Mouse (Mus musculus) myocyte (in vitro differentiated cells): ENCODE data around the gene Zfp512b.

Experiments
- CEBPB ChIP-seq: IDR thresholded peaks from 2 replicates; pipeline ENCODE4 v1.6.1; 2011; ENCODE audit warnings: mild to moderate bottlenecking, moderate library complexity; ENCODE audit not compliant: poor library complexity, insufficient read depth, severe bottlenecking
- E2F4 ChIP-seq: IDR thresholded peaks from one replicate; pipeline ENCODE4 v1.6.1; 2011; ENCODE audit warnings: mild to moderate bottlenecking, control low read depth, moderate library complexity; ENCODE audit not compliant: insufficient read depth
- MAX ChIP-seq: IDR thresholded peaks from one replicate; pipeline ENCODE4 v1.6.1; 2011; ENCODE audit warnings: low read depth, mild to moderate bottlenecking, control low read depth
- MYOD1 ChIP-seq, 3 experiments: IDR thresholded peaks; one replicate each; pipeline ENCODE4 v1.6.1; 2011; ENCODE audit warnings: control low read depth in 2 of 3, low read depth in 2 of 3, mild to moderate bottlenecking in 2 of 3, moderate library complexity in 1 of 3; ENCODE audit not compliant: insufficient read length in 2 of 3, control insufficient read depth in 1 of 3
- POLR2A ChIP-seq: IDR thresholded peaks from one replicate; pipeline ENCODE4 v1.6.1; 2011; ENCODE audit warnings: low read depth, mild to moderate bottlenecking, control low read depth, moderate library complexity; ENCODE audit not compliant: insufficient read length
- REST ChIP-seq: IDR thresholded peaks from one replicate; pipeline ENCODE4 v1.6.1; 2011; ENCODE audit warnings: mild to moderate bottlenecking, control low read depth, moderate library complexity; ENCODE audit not compliant: insufficient read depth, insufficient read length
- SRF ChIP-seq: IDR thresholded peaks from one replicate; pipeline ENCODE4 v1.6.1; 2011; ENCODE audit warnings: low read depth; ENCODE audit not compliant: control insufficient read depth, insufficient read length
- TCF12 ChIP-seq: IDR thresholded peaks from one replicate; pipeline ENCODE4 v1.6.1; 2011; ENCODE audit warnings: mild to moderate bottlenecking, control low read depth; ENCODE audit not compliant: poor library complexity, insufficient read depth, severe bottlenecking
- USF1 ChIP-seq: IDR thresholded peaks from one replicate; pipeline ENCODE4 v1.6.1; 2011; ENCODE audit warnings: low read depth, mild to moderate bottlenecking, control low read depth, moderate library complexity

DNA sequence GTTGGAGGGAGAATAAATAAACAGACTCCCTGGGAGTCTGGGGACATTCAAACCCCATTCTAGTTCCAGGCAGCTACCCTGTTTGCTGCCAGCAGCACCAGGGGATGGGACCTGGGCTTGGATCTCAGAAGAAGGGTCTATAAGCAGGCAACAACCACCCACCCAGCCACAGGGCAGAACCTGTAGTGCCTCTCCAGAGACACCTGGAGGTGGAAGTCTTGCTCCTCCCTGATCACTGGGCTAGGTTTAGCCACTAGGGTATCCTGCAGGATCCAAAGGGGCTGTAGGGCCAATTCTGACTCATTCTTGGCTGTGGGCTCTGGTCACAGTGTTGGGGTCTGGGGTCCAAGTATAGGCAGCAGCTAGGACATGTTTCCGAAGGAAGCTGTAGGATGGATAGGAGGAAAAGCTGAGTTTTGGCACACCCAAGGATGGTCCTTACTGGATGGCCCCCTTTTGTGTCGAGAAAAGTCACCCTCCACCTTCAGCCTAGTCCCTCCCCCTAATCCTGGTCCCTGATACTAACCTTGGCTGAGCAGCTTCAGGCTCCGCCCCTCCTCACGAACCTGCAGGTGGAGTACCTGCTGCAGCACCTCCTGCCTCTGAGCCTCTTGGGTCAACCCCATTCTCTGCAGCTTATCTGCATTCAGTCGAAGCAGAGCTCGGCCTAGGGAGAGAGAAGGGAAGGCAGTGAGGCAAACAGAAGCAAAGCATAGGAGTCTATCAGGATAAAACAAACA is 3.8 kb upstream of the Zfp512b start:
- no peak for TF ChIP-seq CEBPB
- no peak for TF ChIP-seq POLR2A
- TF ChIP-seq MYOD1 (IDR thresholded peaks at IDR 0.05; ENCODE audit: control insufficient read depth in 1 of 3, insufficient read length in 2 of 3, low read depth in 2 of 3), result no peak
- no peak for TF ChIP-seq E2F4
- TF ChIP-seq REST, result no peak
- TF ChIP-seq USF1, result no peak
- TF ChIP-seq TCF12, result no peak
- no peak for TF ChIP-seq MAX
- no peak for TF ChIP-seq SRF
